Mouse (Mus musculus) CH12.LX (cell line): Measurements from ENCODE around the gene Tmem273. TPM values are rescaled to one million over a fixed set of nuclear protein-coding genes. Genes with fewer than 3 reads are reported as not detected.

Experiments
- DNase-seq: peaks from one replicate; pipeline ENCODE4 v3.0.0-alpha.2; 2013; ENCODE audit errors: extremely low read depth
- H3K27ac ChIP-seq: 2 replicates; pipeline ENCODE4 v1.5.1; 2012; ENCODE audit warnings: low read depth, mild to moderate bottlenecking, control low read depth, moderate library complexity; ENCODE audit not compliant: insufficient read depth
- H3K27me3 ChIP-seq: replicated peaks from 2 replicates; pipeline ENCODE3; 2012; ENCODE audit warnings: inconsistent platforms
- H3K36me3 ChIP-seq, 2 experiments: replicated peaks in 1 of 2; 2 replicates each; pipeline versions ENCODE3 to v1.6.1; 2012; ENCODE audit warnings: inconsistent platforms in 1 of 2, low read length in 1 of 2, mild to moderate bottlenecking in 1 of 2, mixed read lengths in 1 of 2, moderate library complexity in 1 of 2; ENCODE audit not compliant: control insufficient read depth in 1 of 2, insufficient read depth in 1 of 2
- H3K4me1 ChIP-seq, 2 experiments: 2 replicates each; pipeline ENCODE4 v1.6.1; 2012; ENCODE audit warnings: inconsistent platforms in 1 of 2, moderate library complexity in 1 of 2; ENCODE audit not compliant: insufficient read depth in 2 of 2, control insufficient read depth in 1 of 2
- H3K4me2 ChIP-seq: 2 replicates; pipeline ENCODE4 v1.6.1; 2012; ENCODE audit warnings: low read depth, mild to moderate bottlenecking, control low read depth; ENCODE audit not compliant: poor library complexity, insufficient read depth, severe bottlenecking
- H3K4me3 ChIP-seq, 3 experiments: fragments of 150-350 bp in 1 of 3; sonication (generic) in 1 of 3; replicated peaks in 1 of 3; 2 replicates each; pipeline versions ENCODE3 to v1.5.1; 2011 to 2012; ENCODE audit warnings: low read depth in 2 of 3, low read length in 2 of 3, mild to moderate bottlenecking in 2 of 3, moderate library complexity in 2 of 3, control low read depth in 1 of 3, improper control_type of control experiment in 1 of 3, inconsistent platforms in 1 of 3, mixed read lengths in 1 of 3; ENCODE audit not compliant: poor library complexity in 1 of 3
- H3K79me2 ChIP-seq: replicated peaks from 2 replicates; pipeline ENCODE4 v1.6.1; 2012; ENCODE audit warnings: mild to moderate bottlenecking, moderate library complexity; ENCODE audit not compliant: control insufficient read depth, poor library complexity, insufficient read depth, severe bottlenecking; ENCODE audit errors: extremely low read depth
- H3K9ac ChIP-seq: 2 replicates; pipeline ENCODE4 v1.6.1; 2012; ENCODE audit warnings: low read depth, mild to moderate bottlenecking, control low read depth, moderate library complexity; ENCODE audit not compliant: insufficient read depth
- H3K9me3 ChIP-seq: replicated peaks from 2 replicates; pipeline ENCODE3; 2012; ENCODE audit warnings: low read length, inconsistent platforms, mixed read lengths
- CHD2 ChIP-seq: IDR thresholded peaks from 2 replicates; pipeline ENCODE4 v1.6.1; 2011; ENCODE audit warnings: low read length, improper control_type of control experiment
- CTCF ChIP-seq, 2 experiments: IDR thresholded peaks in 1 of 2; conservative IDR thresholded peaks in 1 of 2; 2 replicates each; pipeline ENCODE4 v1.5.1; 2011 to 2012; ENCODE audit warnings: low read depth in 2 of 2, low read length in 2 of 2, improper control_type of control experiment in 1 of 2, inconsistent platforms in 1 of 2, mild to moderate bottlenecking in 1 of 2, moderate library complexity in 1 of 2
- EP300 ChIP-seq: IDR thresholded peaks from 2 replicates; pipeline ENCODE4 v1.6.1; 2011; ENCODE audit warnings: low read length, improper control_type of control experiment
- GABPA ChIP-seq: IDR thresholded peaks from 2 replicates; pipeline ENCODE4 v1.6.1; 2012; ENCODE audit warnings: low read depth, low read length, improper control_type of control experiment, inconsistent platforms; ENCODE audit not compliant: insufficient replicate concordance
- JUND ChIP-seq: conservative IDR thresholded peaks from 2 replicates; pipeline ENCODE4 v1.6.1; 2011; ENCODE audit warnings: low read depth, low read length, improper control_type of control experiment
- MAZ ChIP-seq: IDR thresholded peaks from 2 replicates; pipeline ENCODE4 v1.6.1; 2012; ENCODE audit warnings: low read depth, mild to moderate bottlenecking, inconsistent platforms, low read length, improper control_type of control experiment, moderate library complexity
- NRF1 ChIP-seq: IDR thresholded peaks from 2 replicates; pipeline ENCODE4 v1.6.1; 2014; ENCODE audit warnings: low read depth, mild to moderate bottlenecking, inconsistent platforms, low read length, improper control_type of control experiment, moderate library complexity
- POLR2AphosphoS2 ChIP-seq: IDR thresholded peaks from 2 replicates; pipeline ENCODE4 v1.6.1; 2011; ENCODE audit warnings: low read depth, low read length, improper control_type of control experiment
- RAD21 ChIP-seq: IDR thresholded peaks from 2 replicates; pipeline ENCODE4 v1.6.1; 2011; ENCODE audit warnings: low read depth, mild to moderate bottlenecking, low read length, improper control_type of control experiment, moderate library complexity
- SMC3 ChIP-seq: IDR thresholded peaks from 2 replicates; pipeline ENCODE4 v1.6.1; 2011; ENCODE audit warnings: low read depth, low read length, improper control_type of control experiment
- TBP ChIP-seq: conservative IDR thresholded peaks from 2 replicates; pipeline ENCODE4 v1.6.1; 2011; ENCODE audit warnings: low read depth, low read length, improper control_type of control experiment
- TCF12 ChIP-seq: IDR thresholded peaks from 2 replicates; pipeline ENCODE4 v1.6.1; 2014; ENCODE audit warnings: low read depth, mild to moderate bottlenecking, inconsistent platforms, low read length, improper control_type of control experiment
- USF2 ChIP-seq: conservative IDR thresholded peaks from 2 replicates; pipeline ENCODE4 v1.6.1; 2011; ENCODE audit warnings: low read depth, low read length, improper control_type of control experiment
- ZNF384 ChIP-seq: IDR thresholded peaks from 2 replicates; pipeline ENCODE4 v1.6.1; 2012; ENCODE audit warnings: low read depth, low read length, improper control_type of control experiment, inconsistent platforms
- dilution Hi-C: fragments of 300-500 bp; cut with MboI; formaldehyde crosslinking; loops from 2 replicates; pipeline ENCODE4 v1.14.3; 2020; ENCODE audit warnings: low sequenced_read_pairs; ENCODE audit not compliant: extremely low pct_unique_long_range_greater_than_20kb, extremely low pct_ligation_motif_present
- in situ Hi-C: fragments of 300-500 bp; cut with MboI; formaldehyde crosslinking; loops from 3 replicates; pipeline ENCODE4 v1.14.3; 2019; ENCODE audit warnings: low sequenced_read_pairs, low pct_ligation_motif_present, low pct_unique_long_range_greater_than_20kb, mixed read lengths
- polyA plus RNA-seq: library from polyadenylated mRNA; unstranded; fragments of >175 nt; gene quantifications from 2 replicates; pipeline ENCODE4 v1.2.1, GENCODE M21; 2012; ENCODE audit warnings: low read depth; ENCODE audit not compliant: insufficient read length
- total RNA-seq, 2 experiments: library from RNA; depleted of rRNA; stranded (reverse); fragments of 300-350 nt in 1 of 2; fragments of >200 nt in 1 of 2; gene quantifications; 2 replicates each; pipeline ENCODE4 v1.2.3; 2012 to 2014

The Tmem273 gene
- total and polyA plus RNA-seq, 3 experiments, result 0.94 TPM; not detected in 2

GRCm38 (mm10) chr14:32816533-32816932, 30.8 kb downstream of the Tmem273 start:
- Histone ChIP-seq H3K9me3 (no peaks in the 10 kb centered on the region), H3K4me3 (no peak overlapping the region), H3K27me3 (peaks cover 1% of the 10 kb centered on the region), H3K9ac (no peak overlapping the region), H3K27ac (no peak overlapping the region), H3K36me3 (no peaks in the 10 kb centered on the region), H3K79me2 (no peaks in the 10 kb centered on the region), H3K4me1 (peaks cover 0 to 5% of the 10 kb centered on the region in 2 experiments; a peak in 2 of 4 replicates), H3K4me2 (no peak overlapping the region)
- peak; percentile 17 for DNase-seq
- dilution Hi-C loops, result no loop called here
- in situ Hi-C loops, result loop anchor here (25.0 kb wide), 1 partner anchor 204 kb away; no protein-coding TSS in a partner anchor
- TF ChIP-seq CTCF (conservative IDR thresholded peaks at IDR 0.05 in 1 of 2, IDR thresholded peaks at IDR 0.05 in 1 of 2; ENCODE audit: low read depth in 2 of 2, low read length in 2 of 2) (peak in 1 of 2 experiments; percentile 65; a peak in 2 of 4 replicates), GABPA (no peak), RAD21 (peak; percentile 49), SMC3 (peak; percentile 69), EP300 (no peak)

- H3K4me1 ChIP-seq, result peaks cover 0 to 5% of the 10 kb centered on the region in 2 experiments; a peak in 2 of 4 replicates
- in situ Hi-C loops, result loop anchor here (25.0 kb wide), 1 partner anchor 205 kb away; no protein-coding TSS in a partner anchor
- peak overlapping the region; percentile 21; the same call in 1 of the 2 replicates for H3K4me2 ChIP-seq
- TF ChIP-seq GABPA (no peak), RAD21 (no peak), NRF1 (no peak), CHD2 (no peak), POLR2AphosphoS2 (no peak), USF2 (no peak), MAZ (no peak), JUND (no peak), TCF12 (no peak), EP300 (no peak)
- H3K9me3 ChIP-seq, result no peaks in the 10 kb centered on the region
- no peak overlapping the region for H3K9ac ChIP-seq
- no peaks in the 10 kb centered on the region for H3K36me3 ChIP-seq
- H3K4me3 ChIP-seq, result no peak overlapping the region
- H3K27me3 ChIP-seq, result peaks cover 1% of the 10 kb centered on the region
- dilution Hi-C loops, result no loop called here
- H3K79me2 ChIP-seq, result no peaks in the 10 kb centered on the region
- no peak for DNase-seq
- H3K27ac ChIP-seq, result no peak overlapping the region
Measured at GRCm38 (mm10) chr14:32817258-32817657, 31.5 kb downstream of the Tmem273 start.

GRCm38 (mm10) chr14:32819297-32819696, 33.5 kb downstream of the Tmem273 start:
- H3K27ac ChIP-seq, result no peak overlapping the region
- H3K27me3 ChIP-seq, result peaks cover 1% of the 10 kb centered on the region
- H3K9ac ChIP-seq, result no peak overlapping the region
- DNase-seq, result no peak
- dilution Hi-C loops, result no loop called here
- H3K9me3 ChIP-seq, result no peaks in the 10 kb centered on the region
- H3K4me3 ChIP-seq, result no peak overlapping the region
- H3K4me2 ChIP-seq, result no peak overlapping the region
- H3K4me1 ChIP-seq, result peaks cover 5 to 6% of the 10 kb centered on the region in 2 experiments
- TF ChIP-seq USF2, result no peak
- TF ChIP-seq TBP, result no peak
- no peak for TF ChIP-seq ZNF384
- TF ChIP-seq, all 38 proteins: peak for 0
- Histone ChIP-seq H3K36me3 (no peaks in the 10 kb centered on the region), H3K79me2 (no peaks in the 10 kb centered on the region)
- in situ Hi-C loops, result loop anchor here (25.0 kb wide), 1 partner anchor 207 kb away; no protein-coding TSS in a partner anchor
